Mouse (Mus musculus) T-cell, adult 2 months (primary cell): Measurements from ENCODE around the gene Akt1.
A peak's percentile ranks its signal among the peaks of the same experiment; 100 is the strongest.

Source experiments
- DNase-seq: peaks from one replicate; pipeline ENCODE4 v3.0.0; 2022; ENCODE audit warnings: low spot score

Gene Akt1

DNA sequence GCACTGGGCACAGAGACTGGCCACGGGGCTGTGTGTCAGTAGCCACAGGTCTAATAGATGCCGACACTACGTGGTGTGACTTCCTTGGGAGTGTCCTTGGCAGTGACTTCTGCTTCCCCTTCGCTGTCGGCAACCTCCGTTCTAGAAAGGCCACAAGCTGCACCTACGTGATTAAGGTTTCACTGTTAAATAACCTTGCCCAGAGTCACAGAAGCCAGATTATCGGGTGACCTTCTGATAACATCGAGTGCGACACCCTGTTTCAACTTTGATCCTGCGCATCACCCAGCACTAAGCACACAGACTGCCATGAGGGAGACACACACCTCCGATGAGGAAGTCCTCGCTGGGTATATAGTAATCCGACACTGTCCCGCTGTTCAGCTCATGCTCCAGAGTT, 13.8 kb upstream of the Akt1 start:
- DNase-seq = no peak

DNA sequence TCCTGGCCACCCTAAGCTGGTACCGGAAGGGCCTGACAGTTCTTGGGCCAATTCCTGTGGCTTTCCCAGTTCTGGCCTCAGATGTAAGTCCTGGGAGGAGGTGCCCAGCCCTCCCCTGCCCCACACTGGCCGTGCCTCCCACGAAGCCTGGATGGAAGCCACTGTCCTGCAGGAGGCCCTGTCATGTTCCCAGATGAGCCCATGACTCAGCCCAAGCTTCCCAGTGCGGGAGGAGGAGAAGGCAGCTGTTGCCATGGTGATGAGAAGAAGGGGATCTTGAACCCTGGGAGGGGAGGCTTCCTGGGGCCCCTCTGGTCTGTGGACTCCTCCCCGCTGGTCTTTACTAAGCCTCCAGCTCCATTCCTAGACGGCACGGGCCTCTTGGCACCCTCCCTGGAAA, 8.7 kb upstream of the Akt1 start:
- no peak for DNase-seq

DNA sequence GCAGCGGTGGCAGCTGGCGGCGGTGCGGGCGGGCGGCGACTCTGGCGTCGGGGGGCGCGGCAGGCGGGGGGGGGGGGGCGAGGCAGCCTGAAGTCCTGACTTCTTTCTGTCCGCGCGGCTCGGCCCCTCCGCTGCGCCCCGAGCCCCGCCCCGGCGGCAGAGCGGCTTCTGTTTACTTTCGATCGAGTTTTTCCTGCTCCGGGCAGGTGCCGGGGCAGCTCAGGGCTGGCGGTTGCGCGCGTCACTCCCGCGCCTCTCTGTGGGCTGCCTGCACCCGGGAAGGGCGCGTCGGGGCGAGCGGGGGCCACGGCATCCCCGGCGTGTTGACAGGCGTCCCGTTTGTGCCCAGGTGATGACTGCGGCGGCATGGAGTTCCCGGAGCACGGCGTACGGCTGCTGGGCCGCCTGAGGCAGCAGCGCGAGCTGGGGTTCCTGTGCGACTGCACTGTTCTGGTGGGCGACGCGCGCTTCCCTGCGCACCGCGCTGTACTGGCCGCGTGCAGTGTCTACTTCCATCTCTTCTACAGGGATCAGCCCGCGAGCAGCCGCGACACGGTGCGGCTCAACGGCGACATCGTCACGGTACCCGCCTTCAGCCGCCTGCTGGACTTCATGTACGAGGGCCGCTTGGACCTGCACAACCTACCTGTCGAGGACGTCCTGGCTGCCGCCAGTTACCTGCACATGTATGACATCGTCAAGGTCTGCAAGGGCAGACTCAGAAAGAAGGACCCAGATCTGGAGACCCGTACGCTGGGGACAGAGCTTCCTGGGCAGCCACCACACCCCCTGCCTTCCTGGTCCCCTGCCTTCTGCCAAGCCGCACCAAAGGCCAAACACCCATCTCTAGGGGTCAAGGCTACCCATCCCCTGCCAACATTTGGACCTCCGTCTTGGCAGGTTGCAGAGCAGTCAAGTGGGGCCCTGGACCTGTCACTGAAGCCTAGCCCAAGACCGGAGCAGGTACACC, 4.6 kb upstream of the Akt1 start:
- DNase-seq = peak; percentile 43

DNA sequence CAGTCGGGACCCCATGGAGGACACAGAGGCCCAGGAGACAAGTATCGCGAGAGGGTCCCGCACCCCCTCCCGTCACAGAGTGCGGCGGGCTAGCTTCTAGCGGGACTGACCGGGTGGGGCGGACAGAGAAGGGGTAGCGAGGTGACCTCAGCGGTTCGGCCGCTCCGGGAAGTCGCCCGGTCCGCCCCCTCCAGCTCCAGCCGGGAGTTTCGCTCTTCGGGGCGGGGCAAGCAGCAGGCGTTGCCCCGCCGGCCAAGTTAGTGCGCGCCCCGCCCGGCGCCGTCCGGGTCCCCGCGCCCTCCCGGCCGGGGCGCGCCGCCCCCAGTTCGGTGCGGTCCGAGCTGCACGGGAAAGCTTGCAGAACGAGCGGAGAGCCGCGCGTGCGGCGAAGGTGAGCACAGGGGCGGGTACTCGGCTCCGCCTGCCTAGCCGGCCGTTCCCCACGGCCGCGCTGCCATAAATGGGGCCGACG, 3.9 kb upstream of the Akt1 start, which contains the start of gene Zbtb42:
TSS of gene Zbtb42 (plus strand) at position 274 of the 472 bp plus-strand sequence.
- peak; percentile 18 for DNase-seq

DNA sequence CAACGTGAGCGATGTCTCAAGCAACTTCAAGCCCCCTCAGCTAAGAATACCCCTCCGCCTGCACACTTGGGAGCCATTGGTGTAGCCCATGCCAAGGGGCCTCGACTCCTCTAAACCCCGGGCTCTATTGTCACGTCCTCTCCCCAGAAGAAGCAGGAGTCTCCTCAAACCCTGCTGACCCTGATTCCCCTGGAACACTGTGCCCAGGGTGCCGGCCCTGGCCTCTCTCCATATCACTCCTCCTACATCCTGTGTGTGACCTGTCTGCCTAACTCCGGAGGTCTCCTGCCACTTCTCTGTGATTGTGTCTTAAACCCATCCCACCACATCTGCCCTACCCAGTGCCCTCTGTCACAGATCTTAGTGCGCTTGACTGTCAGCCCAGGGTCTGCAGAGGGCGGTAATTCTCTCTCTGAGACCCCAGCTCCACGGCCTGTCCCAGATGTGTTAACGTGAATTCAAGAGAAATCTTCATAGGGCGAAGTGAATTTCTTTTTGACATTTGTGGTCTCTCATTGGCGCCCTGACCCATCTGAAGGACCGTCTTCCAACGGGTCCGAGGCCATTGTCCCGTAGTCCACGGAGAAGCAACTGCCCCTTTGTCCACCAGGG, 3.4 kb upstream of the Akt1 start:
- no peak for DNase-seq

DNA sequence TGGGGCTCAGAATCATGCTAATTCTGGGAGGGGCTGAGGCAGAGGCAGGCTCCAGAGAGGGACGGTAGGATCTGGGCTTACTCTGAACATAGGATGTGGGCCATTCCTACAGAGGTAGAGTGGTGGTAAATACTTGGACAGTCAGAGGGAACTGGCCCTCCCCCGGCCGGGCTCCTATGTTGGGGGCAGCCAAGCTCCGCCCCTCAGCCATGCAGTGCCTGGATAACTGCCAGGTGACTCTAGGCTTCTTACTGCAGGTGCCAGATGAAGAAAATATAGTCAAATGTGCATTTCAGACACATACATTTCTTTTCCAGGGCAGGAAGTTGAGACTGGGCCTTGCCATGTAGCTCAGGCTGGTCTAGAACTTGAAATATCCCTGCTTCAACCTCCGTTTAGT, 2.4 kb upstream of the Akt1 start:
- DNase-seq = no peak

DNA sequence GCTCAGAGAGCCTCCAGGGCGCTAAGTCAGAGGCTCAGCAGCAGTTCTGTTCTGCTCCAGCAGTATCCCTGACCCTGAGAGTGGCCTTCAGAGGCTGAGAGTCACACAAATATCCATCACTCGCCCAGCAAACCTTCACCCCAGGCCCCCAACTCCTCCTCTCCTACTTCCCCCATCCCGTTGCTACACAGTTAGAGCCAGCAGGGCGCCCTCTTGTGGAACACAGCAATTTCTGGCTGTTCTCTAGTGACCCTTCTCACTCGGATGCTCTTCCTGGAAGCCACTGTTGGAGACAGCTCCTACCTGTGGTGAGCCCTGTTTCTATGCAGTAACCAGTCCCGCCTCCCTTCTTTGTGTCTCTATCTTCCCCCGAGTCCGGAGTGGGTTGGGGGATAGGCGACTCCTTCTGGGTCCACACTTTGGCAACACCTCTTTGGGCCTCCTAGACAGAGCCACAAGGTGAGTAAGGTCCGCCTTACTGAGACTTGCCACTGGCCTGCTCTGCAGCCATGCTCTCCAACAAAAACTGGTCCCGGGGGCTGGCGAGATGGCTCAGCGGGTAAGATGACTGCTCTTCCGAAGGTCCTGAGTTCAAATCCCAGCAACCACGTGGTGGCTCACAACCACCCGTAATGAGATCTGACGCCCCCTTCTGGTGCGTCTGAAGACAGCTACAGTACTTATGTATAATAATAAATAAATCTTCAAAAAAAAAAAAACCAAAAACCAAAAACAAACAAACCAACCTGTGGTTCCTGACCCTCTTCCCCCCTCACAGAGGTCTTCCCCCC, 756 bp upstream of the Akt1 start:
- peak; percentile 85 for DNase-seq

DNA sequence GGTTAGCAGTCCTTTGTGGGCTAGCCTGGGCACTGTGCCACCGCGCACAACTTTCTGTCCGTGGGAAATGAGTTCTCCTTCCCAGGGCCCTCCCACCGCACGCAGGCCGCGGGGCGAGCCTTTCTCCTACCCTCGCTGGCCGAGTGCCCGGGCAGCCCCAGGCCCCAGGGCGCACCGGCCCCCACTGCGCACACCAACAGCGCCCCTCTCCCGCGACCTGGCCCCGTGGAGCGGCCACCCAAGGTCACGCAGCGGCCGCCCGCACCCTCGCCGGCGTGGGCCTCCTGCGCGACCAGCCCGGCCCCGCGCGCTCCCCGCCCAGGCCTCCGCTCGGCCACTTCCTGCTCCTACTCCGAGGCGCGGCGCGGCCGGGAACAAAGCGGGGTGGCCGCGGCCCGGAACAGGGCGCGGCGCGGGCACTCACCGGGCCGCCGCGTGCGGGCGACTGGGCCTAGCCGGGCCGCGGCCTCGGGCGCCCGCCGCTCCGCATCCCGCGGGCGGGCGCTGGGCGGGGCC, 1.1 kb downstream of the Akt1 start:
- peak; percentile 17 for DNase-seq

DNA sequence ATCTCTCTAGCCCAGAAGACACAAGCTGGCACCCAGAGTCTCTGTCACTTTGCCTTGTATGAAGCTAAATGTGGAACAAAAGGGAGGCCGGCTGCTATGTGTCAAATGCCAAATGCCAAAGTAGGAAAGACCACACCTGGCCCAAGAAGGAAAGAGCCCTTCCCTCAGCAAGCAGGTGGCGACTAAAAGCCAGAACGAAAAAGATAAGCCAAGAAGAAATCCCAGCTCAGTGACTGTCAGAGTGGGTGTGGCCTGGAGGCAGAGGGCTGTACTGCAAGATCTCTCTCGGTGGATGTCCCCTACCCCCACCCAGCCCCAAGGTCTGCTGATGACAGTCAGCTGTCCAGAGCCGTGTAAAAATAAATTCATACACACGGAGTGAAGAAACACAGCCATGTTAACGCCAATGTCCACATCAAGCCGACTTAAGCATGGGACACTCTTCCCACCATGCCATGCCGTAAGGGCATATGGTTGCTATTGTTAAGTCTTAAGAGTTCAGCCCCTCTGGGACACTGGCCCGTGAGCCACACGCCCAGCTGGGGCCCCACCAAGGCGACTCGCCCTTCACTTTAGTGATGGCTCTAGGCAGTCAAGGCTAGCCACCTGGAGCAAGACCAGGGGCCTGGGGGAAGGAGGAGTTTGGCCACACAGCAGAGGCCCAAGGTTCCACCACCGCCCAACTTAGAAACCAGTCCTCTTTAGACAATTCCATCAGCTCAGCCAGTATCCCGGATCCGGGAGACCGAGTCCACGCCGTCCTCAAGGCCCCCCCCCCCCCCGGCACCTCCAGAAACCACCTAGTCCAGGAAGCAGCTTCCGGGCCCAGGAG, 1.7 kb downstream of the Akt1 start:
- DNase-seq = peak; percentile 43

DNA sequence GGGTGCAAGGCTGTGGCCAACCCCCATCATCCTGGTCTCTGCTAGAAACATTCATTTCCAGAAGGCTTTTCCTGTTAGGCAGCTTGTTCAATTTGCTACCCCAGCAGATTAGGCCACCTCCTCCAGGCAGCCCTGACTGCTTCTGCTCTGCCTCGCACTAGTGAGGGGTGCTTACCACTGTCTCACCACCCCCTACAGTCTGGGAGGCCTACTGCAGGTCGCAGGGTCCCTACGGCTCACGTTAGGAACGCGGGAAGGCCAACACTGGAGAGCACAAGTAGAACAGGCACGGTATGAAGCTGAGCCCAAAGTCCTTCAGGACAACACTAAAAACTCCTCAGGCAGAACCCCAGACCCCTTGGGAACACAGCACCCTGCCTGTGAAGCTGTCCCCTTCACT, 2.8 kb downstream of the Akt1 start:
- DNase-seq = no peak

DNA sequence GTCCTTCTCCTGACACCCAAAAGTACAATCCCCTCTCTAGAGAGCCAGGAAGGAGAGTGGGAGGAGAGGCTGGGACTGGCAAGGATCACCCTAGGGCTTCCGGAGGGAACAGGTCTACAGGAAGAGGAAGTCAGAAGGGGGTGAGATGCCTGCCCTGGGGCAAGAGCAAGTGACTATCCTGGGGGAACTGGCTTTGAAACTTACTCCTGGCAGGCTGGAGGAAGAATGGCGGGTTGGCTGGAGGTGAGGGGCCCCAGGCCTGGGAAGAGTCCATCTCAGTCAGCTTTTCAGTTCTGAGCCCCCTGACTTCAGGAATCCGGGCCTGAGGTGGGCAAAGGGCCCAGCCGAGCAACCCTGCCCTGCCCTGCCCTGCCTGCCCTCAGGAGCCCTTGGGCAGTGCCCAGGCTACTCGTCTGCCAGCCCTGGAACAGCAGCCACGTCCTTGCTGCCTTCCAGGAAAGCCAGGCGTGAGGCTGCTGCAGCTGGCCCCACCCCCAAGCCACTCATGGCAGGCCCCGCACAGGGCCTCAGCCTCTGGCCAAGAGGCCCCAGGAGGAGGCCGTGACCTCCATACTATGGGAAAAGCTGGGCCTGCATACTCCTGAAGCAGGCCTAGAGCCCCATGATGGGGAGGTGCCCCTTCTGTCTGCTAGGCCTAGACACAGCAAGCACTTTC, 3.8 kb downstream of the Akt1 start:
- no peak for DNase-seq

DNA sequence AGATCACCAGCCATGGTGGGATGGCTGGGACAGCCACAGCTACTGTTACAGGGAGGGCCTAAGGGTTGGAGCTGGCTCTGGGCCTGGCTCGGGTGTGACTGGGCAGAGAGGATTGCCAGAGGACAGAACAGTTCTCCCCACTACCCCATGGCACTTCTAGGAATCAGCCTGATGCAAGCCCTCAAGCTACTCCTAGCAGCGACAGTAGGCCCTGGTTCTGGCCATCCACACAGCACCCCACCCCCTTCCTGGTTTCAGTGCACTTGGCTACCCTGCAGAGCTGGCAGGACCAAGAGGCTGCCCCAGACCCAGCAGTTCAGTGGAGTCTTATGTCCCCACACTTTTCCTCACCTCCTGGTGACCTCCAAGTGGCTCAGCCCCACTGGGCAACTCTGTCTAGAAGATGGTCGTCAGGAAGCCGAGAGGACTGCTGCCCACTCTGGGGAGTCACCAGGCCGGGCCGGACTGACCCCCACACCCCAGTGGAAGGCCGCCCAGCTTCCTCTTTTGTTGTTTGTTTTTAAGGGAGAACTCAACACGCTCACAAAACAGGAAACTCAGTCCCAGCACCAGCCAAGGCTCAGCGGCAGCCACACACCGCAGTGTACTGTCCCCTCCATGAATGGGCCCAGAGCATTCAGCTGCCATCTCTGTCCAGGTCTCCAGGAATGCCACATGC, 6.9 kb downstream of the Akt1 start:
- no peak for DNase-seq

DNA sequence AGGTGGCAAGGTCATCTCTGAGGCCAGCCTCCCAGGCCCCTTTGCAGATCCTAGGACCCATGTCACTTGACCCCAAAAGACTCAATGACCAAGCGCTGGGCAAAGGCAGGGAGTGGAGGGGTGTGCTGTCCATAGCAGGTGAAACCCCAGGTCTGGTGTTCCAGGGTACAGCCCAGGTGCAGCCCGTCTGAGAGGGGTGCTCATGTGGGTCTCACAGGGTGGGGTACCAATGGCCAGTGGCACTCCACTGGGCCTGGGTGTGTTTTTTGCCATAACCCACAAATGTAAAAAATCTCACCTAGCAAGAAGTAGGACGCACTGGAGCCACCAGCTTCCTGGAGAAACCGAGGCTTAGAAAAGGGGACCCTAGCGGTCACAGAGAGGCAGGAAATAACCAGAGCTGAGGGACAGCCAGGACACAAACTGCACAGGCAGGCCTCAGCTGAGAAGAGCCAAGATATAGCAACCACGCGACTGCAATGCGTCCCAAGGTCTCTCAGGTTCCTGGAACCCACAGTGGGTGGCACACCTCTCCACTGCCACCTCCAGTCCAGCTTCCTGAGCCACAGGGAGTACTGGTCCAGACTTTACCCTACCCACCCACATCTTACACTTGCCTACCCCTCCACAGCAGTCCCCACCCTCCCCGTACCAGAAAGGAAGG, 8.7 kb downstream of the Akt1 start:
- no peak for DNase-seq

DNA sequence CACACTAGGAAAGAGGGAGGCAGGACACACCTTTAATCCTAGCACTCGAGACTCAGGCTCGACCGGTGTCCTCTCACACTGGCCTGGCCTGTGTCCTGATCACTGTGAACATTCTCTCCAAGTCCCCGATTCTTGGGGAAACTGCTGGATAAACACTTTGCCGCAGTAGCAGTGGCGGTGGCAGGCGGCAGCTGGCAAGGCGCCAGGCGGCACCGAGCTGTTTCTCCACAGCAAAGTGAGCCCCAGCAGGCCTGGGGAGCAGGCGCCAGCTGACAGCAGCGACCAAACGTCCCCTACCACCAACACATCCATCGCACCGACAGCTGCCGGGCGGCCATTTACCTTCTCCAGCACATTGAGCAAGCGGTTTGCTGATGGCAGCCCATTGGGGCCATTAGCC, 9.2 kb downstream of the Akt1 start:
- no peak for DNase-seq

DNA sequence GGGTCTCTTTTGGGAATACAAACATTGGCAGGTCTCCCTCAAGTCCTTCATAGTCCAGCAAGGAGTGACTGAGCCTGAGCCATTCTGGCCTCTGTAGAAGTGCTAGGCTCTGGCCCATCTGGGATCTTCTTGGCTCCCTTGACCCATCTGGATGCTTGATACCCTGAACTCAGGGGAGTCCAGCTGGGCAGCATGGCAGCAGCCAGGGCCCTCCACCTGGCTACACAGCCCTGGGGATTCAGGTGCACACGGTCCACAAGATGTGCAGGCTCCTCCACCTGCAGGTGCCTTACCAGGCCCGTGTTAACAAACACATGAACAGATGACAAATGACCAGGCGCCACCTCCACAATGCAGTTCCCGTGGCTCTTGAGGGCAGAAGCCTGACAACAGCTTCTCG, 10.0 kb downstream of the Akt1 start:
- no peak for DNase-seq

DNA sequence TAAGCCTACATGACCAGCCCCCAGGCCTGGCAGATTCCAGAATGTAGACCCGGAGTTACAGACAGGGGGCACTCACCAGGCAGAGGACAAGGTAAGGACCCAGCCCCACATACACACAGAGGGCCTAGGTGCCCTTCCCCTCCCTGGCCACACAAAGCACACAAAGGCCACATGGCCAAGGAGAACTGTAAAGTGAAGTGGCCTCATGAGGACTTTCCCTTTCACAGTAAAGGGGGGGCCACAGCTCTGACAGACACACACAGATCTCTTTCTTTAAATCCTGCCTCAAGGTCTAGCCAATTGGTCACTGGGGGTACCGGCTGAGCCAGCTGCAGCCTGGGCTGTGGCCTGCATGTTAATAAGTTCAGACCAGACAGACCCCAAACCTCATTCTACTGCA, 10.6 kb downstream of the Akt1 start:
- DNase-seq = no peak

DNA sequence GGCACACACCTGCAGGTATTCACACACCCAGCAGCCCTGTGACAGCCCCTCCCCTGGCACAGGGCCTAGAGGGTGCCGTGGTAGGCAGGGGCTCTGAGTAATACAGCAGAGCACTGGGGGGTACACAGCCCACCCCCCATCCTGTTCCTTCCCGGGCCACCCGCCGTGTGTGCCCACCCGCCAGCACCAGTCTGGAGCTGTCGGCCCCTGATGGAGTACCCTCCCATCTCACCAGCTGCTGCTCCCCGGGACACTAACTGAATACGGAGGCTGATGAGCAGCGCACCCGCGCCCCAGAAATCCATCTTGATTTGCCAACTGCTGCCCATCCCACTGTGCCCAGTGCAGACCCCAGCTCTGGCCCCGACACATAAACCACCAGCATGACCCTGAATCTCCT, 11.0 kb downstream of the Akt1 start:
- DNase-seq = no peak

DNA sequence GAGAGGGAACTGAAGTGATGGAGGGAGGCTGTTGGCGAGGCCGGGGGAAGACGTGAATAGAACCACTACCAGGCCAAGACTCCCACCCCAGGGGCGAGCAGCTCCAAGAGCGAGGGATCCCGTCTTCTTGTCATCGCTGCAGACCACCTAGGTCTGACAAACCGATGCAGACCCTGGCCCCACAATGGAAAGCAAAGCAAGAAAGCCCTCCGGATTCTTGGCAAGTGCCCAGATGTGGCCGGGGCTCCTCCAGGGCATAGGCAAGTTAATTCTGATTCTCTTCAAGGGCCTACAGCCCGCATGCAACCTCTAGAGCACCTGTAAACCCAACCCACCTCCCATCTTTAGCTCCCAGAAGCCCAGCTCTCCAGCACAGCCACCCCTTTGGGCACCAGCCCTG, 11.4 kb downstream of the Akt1 start:
- no peak for DNase-seq

DNA sequence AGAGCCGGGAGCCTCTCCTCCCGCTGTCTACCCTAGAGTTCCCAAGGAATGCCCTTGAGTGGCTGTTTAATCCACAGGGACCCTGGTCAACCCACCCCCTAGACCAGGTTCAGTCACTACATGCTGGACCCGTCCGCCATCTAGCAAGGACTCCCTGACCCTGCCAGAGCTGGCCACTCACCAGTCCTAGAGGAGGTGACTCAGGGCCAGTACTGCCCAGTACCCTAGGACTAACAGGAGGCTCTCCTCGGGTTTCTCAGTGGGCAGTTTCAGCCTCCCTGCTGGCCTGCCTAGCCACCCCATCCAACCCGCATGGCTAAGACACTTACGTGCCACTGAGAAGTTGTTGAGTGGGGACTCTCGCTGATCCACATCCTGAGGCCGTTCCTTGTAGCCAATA, 12.8 kb downstream of the Akt1 start:
- DNase-seq = no peak

DNA sequence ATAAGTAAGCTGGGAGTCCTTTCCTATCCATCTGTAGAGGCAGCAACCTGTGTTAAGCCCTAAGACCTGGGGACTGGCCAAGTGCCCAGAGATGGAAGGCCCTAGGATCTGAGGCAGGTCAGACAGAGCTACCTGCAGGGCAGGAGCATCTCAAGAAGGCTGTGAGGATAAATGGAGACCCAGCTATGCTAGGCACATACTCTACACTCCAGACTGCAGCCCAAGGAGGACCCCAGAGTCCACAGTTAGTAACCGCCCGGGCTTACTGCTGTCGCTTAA, 13.4 kb downstream of the Akt1 start:
- DNase-seq = no peak
